Mouse (Mus musculus) stomach, postnatal 0 days (tissue): ENCODE measurements around the gene Slc39a9.

Source experiments
- CTCF ChIP-seq: IDR thresholded peaks from 2 replicates; pipeline ENCODE4 v1.5.1; 2016; ENCODE audit warnings: antibody characterized with exemption, low read depth, mild to moderate bottlenecking, moderate library complexity
- EP300 ChIP-seq: optimal IDR thresholded peaks from 2 replicates; pipeline ENCODE3; 2016; ENCODE audit warnings: antibody characterized with exemption

- TF ChIP-seq CTCF: no peak
- TF ChIP-seq EP300: no peak
Measured at GRCm38 (mm10) chr12:80689696-80690095, 46.0 kb downstream of the Slc39a9 start.
